ENCODE assay signal across 13 mouse cellular contexts in genomic region chr16:30645841-30646558, GRCm38 (mm10). TPM values are rescaled to one million over a fixed set of nuclear protein-coding genes. Genes with fewer than 3 reads are reported as not detected.
DNase-seq lines count a peak whose midpoint lies in the region; ATAC-seq and TF ChIP-seq lines count a peak whose summit lies in the region.
"Had no signal": no experiment of that assay in that cellular context is flagged by ENCODE, and none has a peak within 500 bp of the region (broad histone marks: within the 10 kb centered on the region; RNA-seq: fewer than 3 reads in every experiment).

No protein-coding gene starts in this region.

- ATAC-seq in limb, embryonic 11.5 days (ENCODE audit: insufficient number of reproducible peaks, low FRiP score, low TSS enrichment, low read depth), result no peak
- ATAC-seq in neutrophil, adult 5-6 weeks (ENCODE audit: extremely low read depth, insufficient number of reproducible peaks, low FRiP score, poor library complexity, severe bottlenecking), result peak; percentile 49; the same call in 1 of the 2 replicates
- ATAC-seq: forebrain, embryonic 13.5 days had no signal

- DNase-seq in limb, embryonic 11.5 days (ENCODE audit: low spot score), result no peak
- DNase-seq in limb, embryonic 10.5 days (ENCODE audit: low spot score), result no peak
- peak; percentile 96 for DNase-seq in ES-CJ7 (ENCODE audit: low read depth, low spot score)
- peak; percentile 71 for DNase-seq in brain, adult 2 months (ENCODE audit: low read depth, low spot score)
- no peak for DNase-seq in heart, adult 2 months
- no peak for DNase-seq in heart, adult 9 months (ENCODE audit: low spot score in 2 of 2)
- DNase-seq: kidney, postnatal 4 days; liver, embryonic 13.5 days; midbrain, embryonic 14.5 days; thymus, postnatal 25 days had no signal

- intact Hi-C loops in heart, adult 2 months (cut with DNase I), result no loop called here

- no peaks in the 10 kb centered on the region for H3K36me3 ChIP-seq in limb, embryonic 11.5 days (ENCODE audit: control insufficient read depth, insufficient read depth, low read length)
- H3K36me3 ChIP-seq in limb, embryonic 10.5 days, result no peaks in the 10 kb centered on the region
- no peaks in the 10 kb centered on the region for H3K36me3 ChIP-seq in heart, adult 2 months (ENCODE audit: control insufficient read depth, insufficient read depth, low read length)
- H3K36me3 ChIP-seq: hindbrain, embryonic 12.5 days; liver, embryonic 13.5 days had no signal

- TF ChIP-seq POLR2A in heart, adult 2 months (IDR thresholded peaks at IDR 0.05; ENCODE audit: insufficient read depth, low read depth, low read length), result no peak

- H3K4me2 ChIP-seq in limb, embryonic 11.5 days (ENCODE audit: low read depth, severe bottlenecking), result no peak overlapping the region
- H3K4me2 ChIP-seq: forebrain, embryonic 13.5 days; hindbrain, embryonic 12.5 days; liver, embryonic 13.5 days had no signal

- no peak overlapping the region for H3K4me3 ChIP-seq in limb, embryonic 11.5 days (ENCODE audit: low read depth, low read length)
- H3K4me3 ChIP-seq in limb, embryonic 10.5 days, result no peak overlapping the region
- H3K4me3 ChIP-seq in heart, adult 2 months, result no peak overlapping the region
- H3K4me3 ChIP-seq: forebrain, embryonic 13.5 days; hindbrain, embryonic 12.5 days; liver, embryonic 13.5 days had no signal

- no peaks in the 10 kb centered on the region for H3K4me1 ChIP-seq in limb, embryonic 11.5 days (ENCODE audit: control insufficient read depth, insufficient read depth, low read length)
- H3K4me1 ChIP-seq in limb, embryonic 10.5 days, result peaks cover 13% of the 10 kb centered on the region
- no peaks in the 10 kb centered on the region for H3K4me1 ChIP-seq in heart, adult 2 months (ENCODE audit: control insufficient read depth, insufficient read depth, low read length)
- H3K4me1 ChIP-seq: forebrain, embryonic 13.5 days had no signal

- TF ChIP-seq EP300 in heart, adult 2 months (IDR thresholded peaks at IDR 0.05; ENCODE audit: insufficient read depth, low read depth, low read length), result no peak

- H3K27me3 ChIP-seq in limb, embryonic 11.5 days (ENCODE audit: control insufficient read depth, insufficient read depth, low read length), result no peaks in the 10 kb centered on the region
- H3K27me3 ChIP-seq in limb, embryonic 10.5 days (ENCODE audit: low read depth, poor library complexity, severe bottlenecking), result 0 out of 2 replicates have a peak, but pooled peaks cover under 1% of the 10 kb centered on the region
- no peaks in the 10 kb centered on the region for H3K27me3 ChIP-seq in heart, adult 2 months (ENCODE audit: control insufficient read depth, insufficient read depth, low read length)
- H3K27me3 ChIP-seq: forebrain, embryonic 13.5 days; hindbrain, embryonic 12.5 days; liver, embryonic 13.5 days had no signal

- no peak for TF ChIP-seq CTCF in heart, adult 2 months (IDR thresholded peaks at IDR 0.05)

- 50% methylated on average over 9 of the region's 9 CpGs for WGBS in limb, embryonic 11.5 days
- WGBS in limb, embryonic 10.5 days, result 48% methylated on average over 9 of the region's 9 CpGs
- 52% methylated on average over 9 of the region's 9 CpGs for WGBS in heart, adult 2 months

- H3K27ac ChIP-seq in limb, embryonic 11.5 days (replicated peaks; ENCODE audit: low read depth, low read length), result no peak overlapping the region
- no peak overlapping the region for H3K27ac ChIP-seq in limb, embryonic 10.5 days
- H3K27ac ChIP-seq in heart, adult 2 months, result no peak overlapping the region
- H3K27ac ChIP-seq: forebrain, embryonic 13.5 days; hindbrain, embryonic 12.5 days; liver, embryonic 13.5 days had no signal

- 0 out of 2 replicates have a peak, but pooled peaks cover 3% of the 10 kb centered on the region for H3K9me3 ChIP-seq in limb, embryonic 11.5 days (ENCODE audit: control insufficient read depth, low read length)
- H3K9me3 ChIP-seq in limb, embryonic 10.5 days (replicated peaks), result no peaks in the 10 kb centered on the region

- 0 out of 2 replicates have a peak overlapping the region, but pooled peaks have one; percentile 2 for H3K9ac ChIP-seq in limb, embryonic 11.5 days (ENCODE audit: low read length)
- no peak overlapping the region for H3K9ac ChIP-seq in heart, adult 2 months (ENCODE audit: low read depth, low read length)
- H3K9ac ChIP-seq: forebrain, embryonic 13.5 days; hindbrain, embryonic 12.5 days; liver, embryonic 13.5 days had no signal

- no peaks in the 10 kb centered on the region for H3K79me2 ChIP-seq in heart, adult 2 months (replicated peaks; ENCODE audit: control insufficient read depth, insufficient read depth, low read length)

RNA-seq across cellular contexts. Expression of gene Fam43a, which starts 46.5 kb away (rescaled TPM):
- polyA plus RNA-seq in limb, embryonic 11.5 days (2014; fragmentation: Nextera tagmentation; extraction: Ambion mirVana), result 4.3 and 6.8 TPM in 2 replicates
- 11.0 and 16.9 TPM in 2 replicates for polyA plus RNA-seq in limb, embryonic 10.5 days (2016; fragmentation: Nextera tagmentation; extraction: Ambion mirVana)
- total RNA-seq in neutrophil, adult 5-6 weeks (2017), result 43.5 and 46.5 TPM in 2 replicates
- total RNA-seq in heart, adult 2 months (2021), result 10 to 100 TPM; 20.7 to 22.6 TPM
- 23.9 and 27.1 TPM in 2 replicates for polyA plus RNA-seq in heart, adult 2 months (2012; rRNA removed)

RNA-seq across cellular contexts. Expression of gene Lsg1, which starts 58.6 kb away (rescaled TPM):
- 89.1 and 90.1 TPM in 2 replicates for polyA plus RNA-seq in limb, embryonic 11.5 days (2014; fragmentation: Nextera tagmentation; extraction: Ambion mirVana)
- polyA plus RNA-seq in limb, embryonic 10.5 days (2016; fragmentation: Nextera tagmentation; extraction: Ambion mirVana), result 84.5 and 88.0 TPM in 2 replicates
- total RNA-seq in neutrophil, adult 5-6 weeks (2017), result 58.8 and 71.8 TPM in 2 replicates
- 10 to 100 TPM; 19.6 to 21.2 TPM for total RNA-seq in heart, adult 2 months (2021)
- 5.5 and 7.5 TPM in 2 replicates for polyA plus RNA-seq in heart, adult 2 months (2012; rRNA removed)

Comparison
In these comparisons a context has a peak if more than half of its experiments do, and no peak if none do; other contexts are left out.
1. DNase-seq: peak in ES-CJ7 (single experiment) and brain, adult 2 months (single experiment); none in limb, embryonic 11.5 days (single experiment), limb, embryonic 10.5 days (single experiment), heart, adult 2 months (0 of 2) and heart, adult 9 months (0 of 2).
2. RNA of gene Lsg1, which starts 58.6 kb away (polyA plus RNA-seq): 89.1 to 90.1 TPM in limb, embryonic 11.5 days and 84.5 to 88.0 TPM in limb, embryonic 10.5 days; 5.5 to 7.5 TPM in heart, adult 2 months; every median in the first group is over 10 times any median in the second.